Mouse (Mus musculus): ENCODE data around the gene Xkrx.
"Not testable (repeated sequence)": the region's sequence is repeated elsewhere in the genome, so short reads cannot be mapped to it uniquely, and the experiment has no call there.

Xkrx gene

DNA sequence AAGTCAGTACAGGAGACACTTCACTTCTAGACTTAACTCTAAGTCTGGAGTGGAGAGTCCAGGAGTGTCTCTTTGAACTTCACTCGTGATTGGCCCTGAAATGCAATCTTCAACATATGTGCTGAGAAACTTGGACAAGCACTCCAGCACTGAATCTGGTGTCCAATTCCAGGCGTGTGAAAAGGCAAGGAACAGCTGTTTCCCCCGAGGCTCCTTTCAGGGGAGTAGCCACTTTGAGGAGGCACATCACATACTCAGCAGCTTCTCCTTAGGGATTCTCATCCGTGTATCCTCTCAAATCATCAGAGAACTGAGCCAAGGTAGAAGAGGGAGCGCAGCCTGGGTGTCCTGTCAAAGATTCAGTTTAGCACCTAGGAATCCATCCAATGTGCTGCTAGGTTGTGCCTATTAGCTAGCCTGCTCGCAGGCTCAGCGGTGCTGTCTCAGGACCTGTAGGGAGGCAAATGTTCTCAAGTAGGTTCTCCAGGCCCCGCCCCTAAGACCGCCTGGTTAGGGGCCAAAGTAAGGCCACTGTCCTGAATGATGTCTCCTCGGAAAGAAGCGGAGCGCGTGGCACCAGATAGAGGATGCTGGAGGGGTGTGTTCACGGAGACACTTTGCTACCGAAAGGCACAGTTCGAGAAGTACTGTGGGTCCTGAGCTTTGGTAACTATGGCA is at the start of gene Xkrx:
Xkrx (minus strand) TSS at position 34 of the 678 bp plus-strand sequence.
- DNase-seq (ENCODE audit: low read depth, low spot score): no peak

GRCm38 (mm10) chrX:134211151-134211642 is 49.3 kb upstream of the Xkrx start:
- DNase-seq (ENCODE audit: low read depth, low spot score): no peak

GRCm38 (mm10) chrX:134208491-134208890 is 46.6 kb upstream of the Xkrx start:
- no peak for DNase-seq (ENCODE audit: low read depth, low spot score)

- DNase-seq (ENCODE audit: low read depth, low spot score): not testable (repeated sequence)
Measured at GRCm38 (mm10) chrX:134187201-134187600, 25.3 kb upstream of the Xkrx start, which contains the start of gene Arl13a. Arl13a (plus strand) TSS chrX:134187501.

GRCm38 (mm10) chrX:134174699-134175098 is 12.8 kb upstream of the Xkrx start:
- DNase-seq (ENCODE audit: low read depth, low spot score): no peak

DNA sequence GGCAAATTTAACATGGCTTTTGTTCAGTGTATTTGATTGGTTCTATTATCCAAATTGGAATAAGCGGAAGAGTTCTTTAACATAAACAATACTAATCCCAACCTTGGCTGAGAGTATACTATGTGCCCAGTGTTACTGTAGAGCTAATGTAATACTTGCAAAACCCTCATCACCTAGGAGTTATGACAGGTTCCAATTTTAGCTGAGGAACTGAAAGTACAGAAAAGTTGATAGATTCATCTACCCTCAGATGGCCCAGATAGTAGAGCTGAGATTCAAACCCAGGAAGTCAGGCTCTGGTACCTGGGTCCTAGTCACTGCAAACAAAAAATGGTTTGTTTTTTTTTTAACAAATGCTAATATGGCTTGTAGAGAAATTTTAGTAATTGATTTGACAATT is 8.7 kb upstream of the Xkrx start:
- no peak for DNase-seq (ENCODE audit: low read depth, low spot score)

DNA sequence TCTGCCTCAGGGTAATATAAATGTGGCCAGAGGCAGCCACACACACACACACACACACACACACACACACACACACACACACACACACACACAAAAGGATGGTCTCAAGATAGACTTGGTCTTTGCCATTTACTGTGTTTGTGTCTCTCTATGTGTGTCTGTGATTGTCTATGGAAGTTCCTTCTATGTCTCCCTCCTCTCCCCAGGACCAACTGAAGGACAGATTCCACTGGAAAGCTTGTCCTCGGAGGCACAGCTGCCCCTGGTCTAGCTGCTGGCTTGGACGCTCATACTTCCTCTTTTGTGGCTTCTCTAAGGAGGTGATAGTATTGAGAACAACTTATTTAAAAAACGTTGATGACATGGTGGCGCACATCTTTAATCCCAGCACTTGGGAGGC is 1.6 kb upstream of the Xkrx start:
- no peak for DNase-seq (ENCODE audit: low read depth, low spot score)

DNA sequence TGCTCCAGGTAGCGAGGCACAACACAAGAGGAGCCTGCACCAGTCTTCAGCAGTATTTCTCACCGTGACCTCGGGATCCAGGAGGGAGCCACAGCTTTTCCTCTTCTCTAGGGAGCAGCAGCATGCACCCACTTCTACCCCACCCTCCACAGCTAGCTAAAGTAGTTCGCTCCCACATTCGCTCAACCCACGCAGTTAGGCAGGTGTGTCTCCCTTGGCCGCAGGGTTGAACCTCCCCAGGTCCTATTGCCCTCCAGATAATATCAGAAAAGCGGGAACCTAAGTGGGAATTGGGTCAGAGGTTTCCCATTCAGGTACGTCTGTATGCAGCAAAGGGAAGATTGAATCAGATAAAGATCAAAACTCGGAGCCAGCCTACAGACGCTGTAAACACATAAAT is 950 bp upstream of the Xkrx start:
- no peak for DNase-seq (ENCODE audit: low read depth, low spot score)

- no peak for DNase-seq (ENCODE audit: low read depth, low spot score)
Measured at GRCm38 (mm10) chrX:134160442-134160841, 1.4 kb downstream of the Xkrx start.

GRCm38 (mm10) chrX:134158151-134158550 is 3.7 kb downstream of the Xkrx start:
- no peak for DNase-seq (ENCODE audit: low read depth, low spot score)

DNA sequence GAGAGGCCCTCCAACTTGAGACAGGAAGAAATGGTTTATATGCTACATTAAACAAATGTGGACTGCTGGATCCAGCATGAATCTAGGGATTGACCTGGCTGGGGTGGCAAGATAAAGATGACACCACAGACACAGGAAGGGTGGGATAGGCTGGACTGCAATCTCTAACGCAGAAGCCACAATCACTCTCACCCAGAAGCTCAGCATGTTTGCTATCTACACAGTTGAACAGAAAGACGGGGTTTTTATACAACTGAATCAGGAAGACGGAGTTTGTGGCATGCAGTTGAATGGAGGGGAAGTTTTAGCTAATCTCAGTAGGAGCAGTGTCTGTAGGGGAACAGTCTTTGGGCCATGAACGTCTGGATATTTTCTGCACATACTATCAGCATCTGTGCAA is 19.9 kb downstream of the Xkrx start:
- DNase-seq (ENCODE audit: low read depth, low spot score): no peak

GRCm38 (mm10) chrX:134141551-134141950 is 20.3 kb downstream of the Xkrx start:
- DNase-seq (ENCODE audit: low read depth, low spot score): no peak

DNA sequence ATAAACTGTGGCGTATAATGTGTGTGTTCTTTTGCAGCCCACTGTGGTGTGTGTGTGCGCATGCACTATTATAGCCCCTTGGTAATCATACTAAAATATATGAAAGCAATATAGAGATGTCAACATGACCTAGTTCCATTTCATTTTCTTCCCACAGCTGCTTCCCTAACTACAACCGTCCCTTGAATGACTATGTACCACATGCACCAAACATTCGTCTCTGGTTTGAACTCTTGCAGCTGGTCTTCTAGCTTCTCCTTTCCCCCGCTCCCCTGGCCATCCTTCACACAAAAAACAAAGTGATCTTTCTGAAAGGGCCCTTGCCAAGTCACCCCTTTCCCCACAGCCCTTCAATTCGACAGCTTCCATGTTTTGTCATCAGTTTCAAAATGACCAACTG is 21.9 kb downstream of the Xkrx start:
- DNase-seq (ENCODE audit: low read depth, low spot score): no peak

DNA sequence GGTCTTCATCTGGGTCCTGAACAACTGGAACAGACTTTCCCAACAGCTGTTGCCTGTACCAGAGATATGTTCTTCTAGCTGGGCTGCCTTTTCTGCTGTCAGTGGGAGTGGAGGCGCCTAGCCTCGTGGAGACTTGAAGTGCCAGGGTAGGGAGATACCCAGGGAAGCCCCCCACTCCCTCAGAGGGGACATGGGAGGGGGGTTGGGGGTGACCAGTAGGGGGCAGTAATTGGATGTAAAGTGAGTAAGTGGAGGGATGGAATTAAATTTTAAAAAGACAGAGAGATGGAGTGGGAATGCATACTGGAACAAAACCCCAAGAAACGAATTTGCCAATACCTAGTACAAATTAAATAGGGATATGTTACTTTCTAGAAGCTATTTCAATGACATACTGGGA is 28.1 kb downstream of the Xkrx start:
- no peak for DNase-seq (ENCODE audit: low read depth, low spot score)

DNA sequence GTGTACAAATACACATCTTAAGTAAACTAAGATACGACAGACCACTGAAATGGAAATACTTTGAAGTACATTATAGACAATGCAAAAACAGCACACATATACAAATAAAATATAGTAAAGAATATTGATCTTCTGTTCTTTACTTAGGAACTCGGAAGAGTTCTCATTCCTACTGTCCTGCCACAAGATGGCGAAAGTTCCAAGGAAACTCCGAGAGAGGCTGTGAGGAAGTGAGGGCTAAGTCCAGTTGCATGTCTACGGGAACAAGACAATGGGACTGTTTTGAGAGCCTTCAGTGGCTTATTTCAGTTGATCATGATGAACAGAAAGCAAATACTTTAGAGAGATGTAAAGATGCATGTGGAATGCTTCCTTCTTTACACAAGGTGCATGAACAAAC is 29.6 kb downstream of the Xkrx start:
- peak; percentile 10 for DNase-seq (ENCODE audit: low read depth, low spot score)

DNA sequence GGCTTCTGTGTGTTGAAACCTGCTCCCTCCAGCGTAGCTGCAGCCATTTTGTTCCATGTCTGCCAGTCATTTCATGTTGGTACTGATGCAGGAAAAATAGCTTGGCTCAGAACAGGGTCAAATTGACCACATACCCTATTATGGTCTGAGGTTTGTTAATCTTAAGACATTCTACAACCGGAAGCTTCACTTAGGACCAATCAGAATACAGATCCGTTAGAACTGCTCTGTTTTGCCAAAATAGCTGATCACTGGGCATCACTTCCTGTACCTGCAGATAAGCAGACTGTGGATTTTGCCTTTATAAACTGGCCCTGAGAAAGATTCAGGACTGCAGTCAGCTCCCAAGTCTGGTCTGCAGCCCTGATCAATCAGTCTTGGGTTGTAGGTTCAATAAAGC is 33.3 kb downstream of the Xkrx start:
- no peak for DNase-seq (ENCODE audit: low read depth, low spot score)

- no peak for DNase-seq (ENCODE audit: low read depth, low spot score)
Measured at GRCm38 (mm10) chrX:134116417-134116816, 45.5 kb downstream of the Xkrx start.

GRCm38 (mm10) chrX:134111767-134112166 is 50.1 kb downstream of the Xkrx start:
- DNase-seq (ENCODE audit: low read depth, low spot score): no peak

DNA sequence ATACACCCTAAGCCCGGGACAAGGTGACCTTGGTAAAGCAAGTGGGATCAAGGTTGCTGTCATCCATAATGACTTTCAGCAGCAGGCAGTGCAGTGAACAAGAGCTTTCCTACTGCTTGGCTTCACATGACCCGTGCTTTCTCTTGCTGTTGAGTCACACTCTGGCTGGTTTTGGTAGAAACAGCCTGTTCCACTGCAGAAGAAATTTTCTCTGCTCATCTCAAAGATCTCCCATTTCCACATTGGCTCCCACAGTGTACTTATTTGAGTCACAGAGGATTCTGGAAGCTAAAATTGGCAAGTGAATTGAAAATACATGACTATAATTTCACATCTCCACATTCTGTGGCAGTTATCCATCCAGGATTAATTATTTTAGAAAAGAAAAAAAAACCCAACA is 59.2 kb downstream of the Xkrx start:
- DNase-seq (ENCODE audit: low read depth, low spot score): no peak

All from brain, embryonic 18.5 days (tissue).